Mouse (Mus musculus) megakaryocyte progenitor cell, adult 5-6 weeks (primary cell): ENCODE measurements around the gene Kcnq1. TPM values are rescaled to one million over a fixed set of nuclear protein-coding genes. Genes with fewer than 3 reads are reported as not detected.

Experiments
- total RNA-seq, 2 experiments: library from RNA; stranded (forward) in 1 of 2; stranded (reverse) in 1 of 2; fragments of 157-497, 149-512 nt in 1 of 2; fragments of 200-1000 nt in 1 of 2; gene quantifications; 2 replicates each; pipeline versions ENCODE4 v1.2.3 to v1.2.4; 2015 to 2017

The Kcnq1 gene
- total RNA-seq, 2 experiments from 2014 or later, result not detected

Other genes starting within 250 kb of the Kcnq1 start
- gene Th, start 175.2 kb upstream of the Kcnq1 start, total RNA-seq (2015), result not detected in 2 replicates
- not detected in 2 replicates for gene Th, start 175.2 kb upstream of the Kcnq1 start, total RNA-seq (2017)
- 0.67 and 1.0 TPM in 2 replicates for gene Ascl2, start 137.1 kb upstream of the Kcnq1 start, total RNA-seq (2015)
- gene Ascl2, start 137.1 kb upstream of the Kcnq1 start, total RNA-seq (2017), result 0.68 TPM in 1 of 2 replicates, not detected in the other
- 127 and 144 TPM in 2 replicates for gene Tspan32, start 101.3 kb upstream of the Kcnq1 start, total RNA-seq (2015)
- gene Tspan32, start 101.3 kb upstream of the Kcnq1 start, total RNA-seq (2017), result 98.1 and 105 TPM in 2 replicates
- gene Cd81, start 53.6 kb upstream of the Kcnq1 start, total RNA-seq (2015), result 118 and 140 TPM in 2 replicates
- gene Cd81, start 53.6 kb upstream of the Kcnq1 start, total RNA-seq (2017), result 121 and 181 TPM in 2 replicates
- 18.7 and 23.5 TPM in 2 replicates for gene Tssc4, start 37.1 kb upstream of the Kcnq1 start, total RNA-seq (2015)
- gene Tssc4, start 37.1 kb upstream of the Kcnq1 start, total RNA-seq (2017), result 26.8 and 33.7 TPM in 2 replicates
- not detected in 2 replicates for gene Trpm5, start 11.7 kb upstream of the Kcnq1 start, total RNA-seq (2015)
- gene Trpm5, start 11.7 kb upstream of the Kcnq1 start, total RNA-seq (2017), result not detected in 2 replicates